In the genomic region with DNA sequence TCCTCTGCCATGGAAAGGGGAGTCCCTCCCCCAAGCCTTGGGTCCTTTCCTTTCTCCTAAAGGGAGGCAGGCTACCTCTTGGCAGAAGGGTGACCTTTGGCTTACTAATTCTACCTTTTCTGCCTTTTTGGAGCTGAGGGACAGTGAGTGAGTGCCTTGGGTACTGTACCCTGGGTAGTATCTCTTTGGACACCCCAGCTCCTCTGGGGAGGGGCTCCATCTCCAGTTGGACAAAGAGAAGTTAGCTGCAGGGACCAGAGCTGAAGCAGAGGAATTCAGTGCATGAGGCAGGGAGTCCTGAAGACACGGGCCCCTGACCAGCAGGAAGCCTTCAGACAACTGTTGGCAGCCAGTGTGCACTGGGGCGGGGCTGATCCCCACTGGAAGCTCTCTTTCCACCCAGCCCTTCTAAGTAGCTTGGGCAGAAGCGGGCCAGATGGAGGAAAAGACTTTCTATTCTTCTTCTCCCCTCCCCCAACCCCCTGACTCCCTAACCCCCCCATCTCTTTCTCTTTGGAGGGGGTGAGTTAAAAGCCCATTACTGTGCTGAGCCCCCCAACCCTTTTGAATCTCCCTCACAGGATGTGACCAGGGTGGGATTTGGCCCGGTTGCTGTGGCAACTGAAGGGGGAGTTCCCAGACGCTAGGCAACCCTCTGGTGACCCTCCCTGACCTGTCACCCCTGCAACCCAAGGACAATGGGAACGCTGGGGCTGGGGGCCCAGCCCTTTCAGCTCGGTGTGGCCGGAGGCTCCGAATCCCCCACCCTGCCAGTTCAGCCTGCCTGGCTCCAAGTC, we compare ENCODE assay signal across 8 mouse cellular contexts. TPM values are rescaled to one million over a fixed set of nuclear protein-coding genes. Genes with fewer than 3 reads are reported as not detected.
A peak's percentile ranks its signal among the peaks of the same experiment; 100 is the strongest.
DNase-seq lines count a peak whose midpoint lies in the region; ATAC-seq and TF ChIP-seq lines count a peak whose summit lies in the region.

No protein-coding gene starts in this region.

- H3K9me3 ChIP-seq in intestine, embryonic 14.5 days (ENCODE audit: control insufficient read depth, low read length) = no peaks in the 10 kb centered on the region
- H3K9me3 ChIP-seq in lung, embryonic 14.5 days (ENCODE audit: low read depth, low read length) = no peaks in the 10 kb centered on the region
- no peaks in the 10 kb centered on the region for H3K9me3 ChIP-seq in stomach, embryonic 15.5 days

- H3K4me2 ChIP-seq in intestine, embryonic 14.5 days (ENCODE audit: low read length) = peak overlapping the region; percentile 9; the same call in 1 of the 2 replicates
- H3K4me2 ChIP-seq in lung, embryonic 14.5 days = peak overlapping the region; percentile 37; the same call in 1 of the 2 replicates
- peak overlapping the region; percentile 32 for H3K4me2 ChIP-seq in stomach, embryonic 15.5 days

- H3K36me3 ChIP-seq in intestine, embryonic 14.5 days (ENCODE audit: control insufficient read depth, insufficient read depth, low read length) = peaks cover 54% of the 10 kb centered on the region
- peaks cover 69% of the 10 kb centered on the region for H3K36me3 ChIP-seq in lung, embryonic 14.5 days (ENCODE audit: insufficient read depth)
- H3K36me3 ChIP-seq in stomach, embryonic 15.5 days = peaks cover 30% of the 10 kb centered on the region

- TF ChIP-seq POLR2A in brain, embryonic 14.5 days (IDR thresholded peaks at IDR 0.05; ENCODE audit: borderline replicate concordance, extremely low read depth, insufficient read depth, insufficient read length, poor library complexity, severe bottlenecking) = no peak

- H3K27ac ChIP-seq in intestine, embryonic 14.5 days (ENCODE audit: low read depth) = peak overlapping the region; percentile 71; the same call in 1 of the 2 replicates
- H3K27ac ChIP-seq in lung, embryonic 14.5 days (ENCODE audit: low read depth) = peak overlapping the region; percentile 75
- peak overlapping the region; percentile 65; the same call in 1 of the 2 replicates for H3K27ac ChIP-seq in stomach, embryonic 15.5 days

- H3K4me3 ChIP-seq in intestine, embryonic 14.5 days (ENCODE audit: low read depth, low read length) = no peak overlapping the region
- H3K4me3 ChIP-seq in lung, embryonic 14.5 days (ENCODE audit: low read depth, low read length) = no peak overlapping the region; the same call in 1 of the 2 replicates
- no peak overlapping the region for H3K4me3 ChIP-seq in stomach, embryonic 15.5 days (replicated peaks)

- peak; percentile 79; the same call in 1 of the 2 replicates for ATAC-seq in intestine, embryonic 14.5 days (replicated peaks; ENCODE audit: low FRiP score, low TSS enrichment, low read depth)
- peak; percentile 89 for ATAC-seq in lung, embryonic 14.5 days (ENCODE audit: insufficient read depth)
- ATAC-seq in stomach, embryonic 15.5 days (ENCODE audit: insufficient read depth, low FRiP score, low read depth) = peak; percentile 78
- no peak for ATAC-seq in megakaryocyte progenitor cell, adult 5-6 weeks (replicated peaks; ENCODE audit: poor library complexity)

- H3K27me3 ChIP-seq in intestine, embryonic 14.5 days (replicated peaks; ENCODE audit: control insufficient read depth, insufficient read depth, low read length) = no peaks in the 10 kb centered on the region
- no peaks in the 10 kb centered on the region for H3K27me3 ChIP-seq in lung, embryonic 14.5 days (ENCODE audit: insufficient read depth, low read length)
- H3K27me3 ChIP-seq in stomach, embryonic 15.5 days (replicated peaks) = no peaks in the 10 kb centered on the region

- no peak overlapping the region for H3K9ac ChIP-seq in intestine, embryonic 14.5 days (ENCODE audit: low read length)
- peak overlapping the region; percentile 16; the same call in 1 of the 2 replicates for H3K9ac ChIP-seq in lung, embryonic 14.5 days
- H3K9ac ChIP-seq in stomach, embryonic 15.5 days = no peak overlapping the region

- DNase-seq in brain, embryonic 14.5 days (ENCODE audit: low read depth) = peak; percentile 84
- peak; percentile 54 for DNase-seq in gastrocnemius, postnatal 10 days
- DNase-seq in intestine, embryonic 14.5 days (ENCODE audit: low spot score) = no peak
- DNase-seq in lung, embryonic 14.5 days = peak; percentile 93
- DNase-seq in thymus, adult 18-20 months = no peak
- no peak for DNase-seq in adipocyte (ENCODE audit: low spot score)

- TF ChIP-seq CTCF in brain, embryonic 14.5 days (IDR thresholded peaks at IDR 0.05; ENCODE audit: borderline replicate concordance, extremely low read depth, insufficient read depth, insufficient read length) = no peak
- no peak for TF ChIP-seq CTCF in lung, embryonic 14.5 days (IDR thresholded peaks at IDR 0.05; ENCODE audit: low read depth)

- H3K4me1 ChIP-seq in intestine, embryonic 14.5 days (replicated peaks; ENCODE audit: control insufficient read depth, insufficient read depth, low read length) = peaks cover 25% of the 10 kb centered on the region
- peaks cover 21% of the 10 kb centered on the region for H3K4me1 ChIP-seq in lung, embryonic 14.5 days (ENCODE audit: insufficient read depth)
- peaks cover 28% of the 10 kb centered on the region for H3K4me1 ChIP-seq in stomach, embryonic 15.5 days

- WGBS in intestine, embryonic 14.5 days = 14% methylated on average over 9 of the region's 9 CpGs
- 7% methylated on average over 9 of the region's 9 CpGs for WGBS in lung, embryonic 14.5 days
- WGBS in stomach, embryonic 15.5 days = 11% methylated on average over 9 of the region's 9 CpGs

RNA-seq across cellular contexts. Expression of a gene that starts 26.3 kb away (rescaled TPM):
- 93.8 and 94.9 TPM in 2 replicates for polyA plus RNA-seq in brain, embryonic 14.5 days (2012; rRNA removed)
- total RNA-seq in gastrocnemius, postnatal 10 days (2021) = 10 to 100 TPM; 10.2 to 16.1 TPM
- 30.3 and 32.4 TPM in 2 replicates for polyA plus RNA-seq in intestine, embryonic 14.5 days (2014; fragmentation: Nextera tagmentation; extraction: Ambion mirVana)
- 37.2 and 42.2 TPM in 2 replicates for polyA plus RNA-seq in lung, embryonic 14.5 days (2014; fragmentation: Nextera tagmentation; extraction: Ambion mirVana)
- polyA plus RNA-seq in stomach, embryonic 15.5 days (2015; fragmentation: Nextera tagmentation; extraction: Ambion mirVana) = 25.0 and 30.9 TPM in 2 replicates
- total RNA-seq in megakaryocyte progenitor cell, adult 5-6 weeks (2015) = 20.1 and 21.3 TPM in 2 replicates
- 3.2 and 4.0 TPM in 2 replicates for total RNA-seq in megakaryocyte progenitor cell, adult 5-6 weeks (2017)

Comparison
In these comparisons a context has a peak if more than half of its experiments do, and no peak if none do; other contexts are left out.
1. DNase-seq: peak in brain, embryonic 14.5 days (single experiment), gastrocnemius, postnatal 10 days (single experiment) and lung, embryonic 14.5 days (single experiment); none in intestine, embryonic 14.5 days (single experiment), thymus, adult 18-20 months (0 of 2) and adipocyte (single experiment).
2. Peak in every context shown above with its lines, with median percentiles within 50 percentile points of each other: H3K27ac ChIP-seq and H3K4me2 ChIP-seq.